Mouse (Mus musculus) lung, postnatal 14 days (tissue): ENCODE results near the gene Atg2b.

Experiments used
- DNase-seq: peaks from one replicate; pipeline ENCODE4 v3.0.0; 2021

The Atg2b gene

DNA sequence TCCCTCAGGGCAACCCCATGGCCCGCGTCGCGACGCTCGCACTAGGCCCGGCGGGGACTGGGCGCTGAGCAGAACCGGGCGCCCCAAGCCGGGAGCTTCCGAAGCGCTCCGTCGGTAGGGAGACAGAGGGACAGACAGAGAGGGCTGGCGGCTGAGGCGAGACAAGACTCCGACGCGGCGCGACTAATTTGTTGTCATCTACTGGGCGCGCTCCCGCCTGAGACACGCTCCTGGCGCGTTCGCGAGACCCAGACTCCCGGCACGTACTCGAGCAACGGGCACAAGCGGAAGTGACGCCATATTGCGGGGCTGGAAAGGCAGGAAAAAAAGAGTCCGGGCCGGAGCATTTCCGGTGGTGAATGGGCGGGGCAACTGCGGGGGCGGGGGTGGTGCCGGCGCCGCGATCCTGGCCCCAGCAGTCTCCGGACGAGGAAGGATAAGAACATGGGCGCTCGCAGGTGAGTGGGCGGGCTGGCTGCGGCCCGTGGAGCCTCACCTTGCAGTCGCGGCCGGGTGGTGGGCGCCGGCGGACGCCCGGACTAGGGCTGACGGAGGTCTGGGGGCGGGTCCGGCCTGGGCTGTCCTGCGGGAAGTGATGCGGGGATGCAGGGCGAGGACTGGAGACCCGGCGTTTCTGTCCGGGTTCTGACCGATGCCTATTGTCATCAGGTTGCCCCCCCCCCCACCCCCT is at the start of gene Atg2b:
TSS of gene Atg2b (minus strand) at position 211 of the 691 bp plus-strand sequence.
- DNase-seq = peak; percentile 97

- DNase-seq = no peak
Observed at GRCm38 (mm10) chr12:105733370-105734159, 48.6 kb upstream of the Atg2b start.

DNA sequence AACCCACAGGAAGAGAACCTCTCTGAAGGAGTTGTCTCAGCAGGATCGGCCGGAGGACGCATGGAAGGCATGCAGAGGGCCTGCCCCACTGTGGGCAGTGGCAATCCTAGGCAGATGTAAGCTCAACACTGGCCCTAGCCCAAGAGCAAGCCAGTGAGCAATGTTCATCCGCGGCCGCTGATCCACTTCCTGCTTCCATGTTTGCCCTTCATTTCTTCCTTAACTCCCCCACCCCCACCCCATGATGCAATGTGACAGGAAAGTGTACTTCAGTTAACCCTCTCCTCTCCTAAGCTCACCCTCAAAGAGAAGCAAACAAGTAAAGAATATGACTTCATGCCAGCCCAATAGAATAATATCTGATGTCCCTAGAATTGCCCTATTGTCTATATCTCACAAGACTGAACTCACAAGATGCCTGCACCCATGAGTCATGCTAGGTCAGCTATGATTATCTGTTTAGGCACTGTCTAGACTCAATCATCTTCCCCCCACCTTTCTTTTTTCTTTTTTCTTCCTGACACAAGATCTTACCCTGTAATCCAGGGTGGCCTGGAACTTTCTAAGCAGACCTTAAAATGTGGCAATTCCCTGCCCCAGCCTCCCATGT is 45.9 kb upstream of the Atg2b start:
- DNase-seq = no peak

DNA sequence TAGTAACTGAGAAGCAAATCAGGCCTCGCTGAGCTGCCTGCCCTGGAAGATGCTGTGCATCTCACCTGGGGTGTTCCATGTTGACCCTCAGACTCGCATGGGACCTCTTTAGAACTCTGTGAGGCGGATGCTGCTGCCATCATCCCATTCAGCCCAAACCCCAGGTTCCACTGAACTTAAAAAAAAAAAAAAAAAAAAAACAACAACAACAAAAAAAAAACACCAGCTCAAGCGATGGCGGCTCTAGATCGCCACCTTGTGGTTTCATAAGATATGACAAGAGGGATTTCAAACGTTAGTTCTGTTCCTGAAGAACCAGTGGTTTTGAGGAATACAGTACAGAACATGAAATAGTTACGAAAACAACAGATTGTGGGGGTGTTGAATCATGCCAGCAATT is 43.0 kb upstream of the Atg2b start:
- DNase-seq = peak; percentile 23

DNA sequence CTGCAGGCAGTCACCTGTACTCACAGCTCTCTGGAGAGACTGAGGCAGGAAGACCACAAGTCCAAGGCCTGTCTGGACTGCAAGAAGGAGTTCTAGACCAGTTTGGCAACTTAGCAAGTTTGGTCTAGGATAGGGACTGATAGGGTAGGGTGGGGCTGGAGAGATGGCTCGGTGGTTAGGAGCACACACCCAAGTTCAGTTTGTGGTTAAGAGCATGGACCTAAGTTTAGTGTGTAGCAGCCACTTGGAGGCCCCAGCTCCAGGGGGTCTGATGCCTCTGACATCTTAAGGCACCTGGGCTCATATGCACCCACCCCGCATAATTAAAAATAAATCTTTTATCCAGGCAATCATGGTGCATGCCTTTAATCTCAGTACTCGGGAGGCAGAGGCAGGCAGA is 42.3 kb upstream of the Atg2b start:
- no peak for DNase-seq

GRCm38 (mm10) chr12:105725736-105726135 is 40.7 kb upstream of the Atg2b start:
- no peak for DNase-seq

- no peak for DNase-seq
Observed at GRCm38 (mm10) chr12:105724616-105725015, 39.6 kb upstream of the Atg2b start.

DNA sequence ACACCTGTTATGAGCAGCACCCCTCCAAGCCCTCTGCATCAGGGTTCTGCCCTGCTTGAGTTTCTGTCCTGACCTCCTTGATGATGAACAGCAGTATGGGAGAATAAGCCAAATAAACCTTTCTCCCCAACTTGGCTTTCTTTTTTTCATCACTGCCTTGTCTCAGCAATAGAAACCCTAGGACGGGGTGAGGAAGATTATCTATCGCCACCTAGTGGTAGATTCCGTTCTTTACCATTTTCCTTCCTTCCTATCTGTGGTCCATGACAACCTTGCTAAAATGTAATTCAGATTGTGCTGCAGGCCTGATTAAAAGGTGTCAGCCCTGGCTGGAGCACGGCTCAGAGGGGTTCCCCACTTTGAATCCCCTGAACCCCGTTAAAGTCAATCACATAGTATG is 37.6 kb upstream of the Atg2b start:
- peak; percentile 21 for DNase-seq

DNA sequence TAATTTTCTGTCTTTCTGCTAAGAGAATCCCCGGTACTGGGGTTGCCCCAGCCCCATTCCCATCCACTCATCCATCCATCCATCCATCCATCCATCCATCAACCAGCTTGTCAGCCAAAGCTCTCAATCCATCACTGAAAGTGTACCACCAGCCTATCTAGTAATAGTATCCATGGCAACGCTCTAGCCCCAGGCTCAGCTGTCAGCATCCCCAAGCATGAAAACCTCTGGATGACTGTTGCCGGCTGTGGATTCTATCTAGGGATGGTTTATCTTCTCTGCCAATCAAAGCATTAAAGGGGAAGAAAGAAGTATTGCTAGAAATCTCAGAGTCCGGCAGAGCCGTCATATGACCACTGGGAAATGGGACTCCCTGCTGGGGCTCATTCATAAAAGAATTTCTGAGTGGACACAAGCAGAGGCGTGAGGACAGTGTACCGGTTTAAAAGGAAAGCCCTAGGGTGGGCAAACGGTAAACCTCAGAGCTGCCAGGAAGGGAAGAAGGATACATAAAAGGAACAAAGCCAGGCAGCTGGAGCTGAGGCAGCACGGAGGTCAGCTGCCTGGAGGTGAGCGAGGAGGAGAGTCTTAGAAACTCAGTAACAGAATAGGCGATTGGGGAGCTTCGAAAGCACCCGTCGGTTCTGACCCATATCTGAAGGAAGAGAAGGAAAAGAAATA is 36.6 kb upstream of the Atg2b start:
- no peak for DNase-seq

DNA sequence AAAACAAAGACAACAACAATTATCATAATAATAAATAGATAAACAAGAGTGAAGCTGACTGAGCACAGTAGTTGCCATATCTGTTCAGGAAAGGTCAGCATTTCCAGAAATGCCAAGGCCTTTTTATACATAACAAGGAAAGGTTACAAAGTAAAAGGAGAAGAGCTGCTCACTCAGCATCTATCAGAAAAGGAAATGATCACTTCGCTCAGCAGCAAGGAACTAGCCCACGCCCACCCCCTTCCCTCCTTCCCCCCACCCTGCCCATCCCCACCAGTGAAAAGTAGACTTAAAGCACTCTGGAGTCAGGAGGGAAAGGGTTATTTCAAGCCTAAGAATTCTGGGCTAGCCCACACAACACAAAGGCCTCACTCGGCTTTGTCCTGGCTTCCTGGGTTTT is 35.2 kb upstream of the Atg2b start:
- no peak for DNase-seq

GRCm38 (mm10) chr12:105718616-105719015 is 33.6 kb upstream of the Atg2b start:
- peak; percentile 24 for DNase-seq

- DNase-seq = peak; percentile 68
Observed at GRCm38 (mm10) chr12:105705799-105706487, 20.9 kb upstream of the Atg2b start, which contains the start of gene Ak7. Ak7 (plus strand) TSS chr12:105705976.

DNA sequence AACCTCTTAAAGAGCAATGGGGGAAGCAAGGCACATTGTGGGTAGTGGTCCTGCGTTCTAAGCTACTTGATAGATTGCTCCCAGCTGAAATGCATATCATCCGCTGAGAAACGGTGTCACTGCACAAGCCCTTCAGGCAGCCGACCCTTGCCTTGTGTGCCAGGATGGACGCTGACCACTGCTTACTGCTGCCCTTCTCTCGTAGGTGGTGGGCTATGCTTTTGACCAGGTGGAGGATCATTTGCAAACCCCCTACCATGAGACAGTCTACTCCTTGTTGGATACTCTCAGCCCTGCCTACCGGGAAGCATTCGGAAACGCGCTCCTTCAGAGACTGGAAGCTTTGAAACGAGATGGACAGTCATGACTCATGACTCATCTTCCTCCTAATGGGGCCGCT is 15.4 kb upstream of the Atg2b start:
- DNase-seq = no peak

- DNase-seq = no peak
Observed at GRCm38 (mm10) chr12:105697104-105697780, 12.2 kb upstream of the Atg2b start.

GRCm38 (mm10) chr12:105695848-105696247 is 10.8 kb upstream of the Atg2b start:
- no peak for DNase-seq

DNA sequence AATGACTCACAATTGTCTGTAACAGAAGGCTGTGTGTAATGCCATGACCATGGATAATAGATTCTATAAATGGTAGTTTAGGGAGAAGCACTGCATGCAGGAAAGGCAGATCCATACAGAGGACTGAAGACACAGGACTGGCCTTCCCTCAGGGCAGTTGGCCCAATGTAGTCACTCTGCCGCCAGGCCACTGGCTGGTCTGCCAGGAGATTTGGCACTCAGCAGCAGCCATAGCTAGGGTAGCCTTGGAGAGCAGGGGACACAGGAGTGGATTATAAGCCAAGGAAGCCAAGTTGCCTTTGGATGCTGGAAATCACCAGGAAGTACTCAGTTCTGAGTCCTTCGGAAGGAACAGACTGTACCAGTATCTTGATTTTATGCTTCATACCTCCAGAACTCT is 9.0 kb upstream of the Atg2b start:
- DNase-seq = no peak

- DNase-seq = no peak
Observed at GRCm38 (mm10) chr12:105689435-105689834, 4.4 kb upstream of the Atg2b start.

DNA sequence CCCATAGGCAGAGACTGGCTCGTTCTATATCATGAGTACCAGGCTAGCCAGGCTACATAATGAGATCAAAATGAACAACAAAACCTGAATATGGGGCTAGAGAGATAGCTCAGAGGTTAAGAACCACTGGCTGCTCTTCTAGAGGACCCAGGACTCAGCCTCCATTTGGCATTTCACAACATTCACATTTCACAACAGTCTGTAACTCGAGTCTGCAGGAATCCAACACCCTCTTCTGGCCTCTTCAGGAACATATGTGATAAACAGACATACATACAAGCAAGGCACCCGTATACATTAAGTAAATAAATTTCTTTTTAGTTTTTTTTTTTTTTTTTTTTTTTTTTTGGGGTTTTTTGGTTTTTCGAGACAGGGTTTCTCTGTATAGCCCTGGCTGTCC is 3.5 kb upstream of the Atg2b start:
- DNase-seq = no peak

DNA sequence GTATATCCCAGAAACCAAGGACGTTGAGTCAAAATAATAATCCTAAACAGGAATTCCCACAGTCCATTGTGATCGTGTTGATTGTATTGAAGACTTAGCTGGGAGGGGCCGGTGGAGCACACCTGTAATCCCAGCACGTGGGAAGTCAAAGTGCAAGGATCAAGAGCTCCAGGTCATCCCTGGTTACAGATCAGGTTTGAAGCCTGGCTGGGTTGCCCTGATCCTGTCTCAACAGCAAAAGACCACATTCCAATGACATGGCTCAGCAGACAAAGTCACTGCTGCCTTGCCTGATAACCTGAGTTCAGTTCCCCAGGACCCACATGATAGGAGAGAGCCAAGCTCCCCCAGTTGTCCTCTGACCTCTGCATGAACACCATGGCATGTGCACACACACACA is 2.4 kb upstream of the Atg2b start:
- no peak for DNase-seq

DNA sequence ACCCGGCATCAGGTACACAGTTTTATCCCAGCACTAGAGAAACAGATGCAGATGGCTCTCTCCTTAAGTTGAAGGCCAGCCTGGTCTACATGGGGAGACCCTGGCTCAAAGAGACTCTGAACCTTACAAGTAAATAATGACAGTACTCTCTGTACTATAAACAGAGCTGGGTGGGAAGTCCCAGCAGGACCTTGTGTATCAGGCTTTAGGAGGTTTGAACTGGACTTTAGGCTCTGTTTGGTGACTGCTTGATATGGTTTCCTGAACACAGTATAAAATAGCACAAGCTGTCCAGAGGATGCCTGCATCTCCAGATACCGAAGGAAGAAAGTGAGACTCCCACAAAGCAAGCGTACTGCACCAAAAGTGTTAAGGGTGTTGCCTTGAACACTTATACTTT is 1.8 kb upstream of the Atg2b start:
- no peak for DNase-seq

GRCm38 (mm10) chr12:105683933-105684901 is 794 bp downstream of the Atg2b start, which contains the start of gene Gskip:
Gskip (plus strand) TSS chr12:105684829.
- DNase-seq = peak; percentile 31
